Mouse (Mus musculus) T-cell, adult 66 days (primary cell): ENCODE data around the gene Vmn1r76. TPM values are rescaled to one million over a fixed set of nuclear protein-coding genes. Genes with fewer than 3 reads are reported as not detected.

ENCODE experiments used
- total RNA-seq, 2 experiments: library from RNA; stranded (reverse); gene quantifications; 3 replicates in 1 of 2; 4 replicates in 1 of 2; pipeline ENCODE4 v1.2.4; 2023

The Vmn1r76 gene
- not detected for total RNA-seq

DNA sequence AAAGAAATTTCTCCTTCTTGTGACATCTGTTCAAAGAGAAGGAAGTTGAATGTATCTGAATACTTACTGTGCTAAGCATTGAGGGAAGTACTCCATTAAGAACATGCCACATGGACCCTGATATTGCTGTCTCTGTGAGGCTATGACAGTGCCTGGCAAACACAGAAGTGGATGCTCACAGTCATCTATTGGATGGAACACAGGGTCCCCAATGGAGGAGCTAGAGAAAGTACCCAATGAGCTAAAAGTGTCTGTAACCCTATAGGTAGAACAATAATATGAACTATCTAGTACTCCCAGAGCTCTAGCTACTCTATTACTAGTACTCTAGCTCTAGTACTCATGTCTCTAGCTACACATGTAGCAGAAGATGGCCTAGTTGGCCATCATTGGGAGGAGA is at the start of gene Vmn1r76:
TSS of gene Vmn1r76 (minus strand) at position 101 of the 400 bp plus-strand sequence.

DNA sequence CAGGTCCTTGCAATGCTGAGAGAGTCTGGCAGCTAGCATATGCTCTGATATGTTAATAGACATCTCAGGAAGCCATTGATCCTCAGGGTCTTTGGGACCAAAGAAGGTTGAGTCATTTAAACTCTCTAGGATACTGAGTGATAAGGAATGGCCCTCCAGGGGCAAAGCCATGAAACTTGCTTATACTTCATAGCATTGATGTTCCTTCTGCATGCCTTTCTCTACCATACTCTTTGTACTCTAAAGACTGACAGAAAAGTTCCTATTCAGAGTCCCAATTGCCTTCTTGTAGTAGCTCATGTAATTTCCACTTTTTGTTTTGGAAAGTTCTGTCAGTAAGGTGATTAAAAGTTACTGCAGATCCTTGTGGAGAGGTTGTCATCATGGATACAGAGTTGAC is 63.7 kb downstream of the Vmn1r76 start, which contains the start of gene Vmn1r75:
TSS of gene Vmn1r75 (plus strand) at position 301 of the 400 bp plus-strand sequence.

Other genes with a start within 250 kb of the Vmn1r76 start
- gene Vmn1r73, start 207.9 kb downstream of the Vmn1r76 start, total RNA-seq, result not detected
- gene Vmn1r74, start 104.2 kb downstream of the Vmn1r76 start, total RNA-seq, result not detected
- not detected for gene Vmn1r75, start 63.6 kb downstream of the Vmn1r76 start, total RNA-seq
- gene Vmn1r77, start 98.5 kb upstream of the Vmn1r76 start, total RNA-seq, result not detected
- gene Vmn1r78, start 212.0 kb upstream of the Vmn1r76 start, total RNA-seq, result not detected
- not detected for gene Vmn1r79, start 233.1 kb upstream of the Vmn1r76 start, total RNA-seq